Mouse (Mus musculus) kidney, adult 11 months (tissue): ENCODE measurements around the gene Csnk2b.

Experiments
- DNase-seq: peaks from one replicate; pipeline ENCODE4 v3.0.0; 2022

Csnk2b gene

DNA sequence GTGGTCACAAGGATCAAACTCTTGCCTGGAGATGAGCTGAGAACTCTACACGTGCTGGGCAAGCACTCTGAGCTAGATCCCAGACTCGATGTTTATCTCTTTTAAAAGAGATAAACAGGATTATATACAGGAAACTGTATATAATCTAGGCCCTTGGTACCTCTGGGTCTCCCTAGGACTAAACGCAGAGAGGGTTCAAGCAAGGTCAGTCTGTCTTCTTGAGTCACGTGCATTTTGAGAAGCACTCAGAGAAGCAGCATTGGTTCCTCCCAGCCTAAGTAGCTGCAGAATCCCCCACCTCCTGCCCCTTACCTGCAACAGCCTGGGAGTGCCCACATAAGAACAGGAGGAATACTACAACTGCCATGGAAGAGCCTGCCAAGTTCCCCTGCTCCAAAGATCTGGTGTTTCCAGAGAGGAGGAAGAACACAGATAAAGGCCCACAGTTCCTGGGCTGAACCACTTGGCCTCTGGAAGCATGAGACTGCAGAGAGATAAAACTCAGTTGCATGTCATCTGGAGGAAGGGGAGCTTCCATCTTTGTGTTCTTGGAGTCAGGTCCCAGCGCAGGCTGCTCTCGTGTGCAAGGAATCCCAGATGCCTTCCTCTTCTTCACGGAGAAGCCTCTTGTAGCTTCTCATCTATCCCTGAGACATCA lies 36.5 kb downstream of the Csnk2b start, which contains the start of gene Ly6g6f:
Ly6g6f (minus strand) TSS at position 403 of the 658 bp plus-strand sequence.
- DNase-seq, result no peak

GRCm38 (mm10) chr17:35083929-35084497 lies 37.8 kb downstream of the Csnk2b start:
- DNase-seq, result no peak

DNA sequence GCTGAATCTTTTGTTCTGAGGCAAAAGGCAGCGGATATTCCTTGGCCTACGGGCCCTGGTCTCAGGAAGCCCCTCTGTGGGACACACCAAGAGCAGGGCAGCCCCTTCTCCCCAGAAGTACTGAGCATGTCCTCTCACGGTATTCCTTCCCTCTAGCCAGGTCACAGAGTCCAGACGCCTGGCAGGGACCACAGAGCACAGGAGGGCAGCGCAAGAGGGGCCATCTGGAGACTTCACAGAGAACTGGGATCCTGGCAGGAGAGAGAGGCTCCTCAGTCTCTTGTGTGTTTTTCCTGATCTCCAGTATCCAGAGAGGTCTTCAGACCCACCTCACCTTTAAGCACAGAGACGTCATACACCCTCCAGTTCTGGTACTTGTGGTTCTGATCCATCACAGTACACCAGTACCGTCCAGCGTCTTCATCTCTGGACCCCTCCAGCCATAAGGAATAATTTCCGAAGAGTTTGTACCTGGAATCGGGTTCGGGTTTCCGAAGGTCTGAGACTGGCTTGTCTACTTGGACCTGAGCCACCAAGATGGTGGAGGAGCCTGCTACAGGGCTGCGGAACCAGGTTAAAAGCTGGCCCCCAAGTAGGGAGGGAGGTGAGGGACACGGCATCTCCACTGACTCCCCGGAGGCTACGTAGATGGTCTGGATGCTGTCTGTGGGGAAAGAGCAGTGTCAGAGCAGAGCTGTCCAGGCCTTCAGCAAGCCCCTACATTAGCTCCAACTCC lies 38.8 kb downstream of the Csnk2b start:
- no peak for DNase-seq

DNA sequence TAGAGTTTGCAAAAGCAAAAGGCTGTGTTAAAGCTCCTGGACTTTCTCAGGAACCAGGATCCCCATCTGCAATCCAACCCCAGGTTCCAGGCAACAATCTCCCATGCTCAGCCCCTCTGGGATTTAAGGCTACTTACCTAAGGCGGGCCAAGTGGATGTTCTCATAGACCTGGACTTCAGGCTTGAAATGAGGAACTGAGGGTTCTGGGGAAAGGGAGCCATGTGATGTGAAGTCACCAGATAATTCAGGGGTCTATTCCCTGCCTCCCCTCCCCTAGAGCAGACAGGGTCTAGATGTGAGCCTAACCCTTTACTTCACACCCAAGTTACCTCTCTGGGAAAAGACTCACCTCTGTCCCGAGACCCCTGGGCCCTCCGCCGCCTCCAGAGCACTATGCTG lies 41.1 kb downstream of the Csnk2b start:
- no peak for DNase-seq

DNA sequence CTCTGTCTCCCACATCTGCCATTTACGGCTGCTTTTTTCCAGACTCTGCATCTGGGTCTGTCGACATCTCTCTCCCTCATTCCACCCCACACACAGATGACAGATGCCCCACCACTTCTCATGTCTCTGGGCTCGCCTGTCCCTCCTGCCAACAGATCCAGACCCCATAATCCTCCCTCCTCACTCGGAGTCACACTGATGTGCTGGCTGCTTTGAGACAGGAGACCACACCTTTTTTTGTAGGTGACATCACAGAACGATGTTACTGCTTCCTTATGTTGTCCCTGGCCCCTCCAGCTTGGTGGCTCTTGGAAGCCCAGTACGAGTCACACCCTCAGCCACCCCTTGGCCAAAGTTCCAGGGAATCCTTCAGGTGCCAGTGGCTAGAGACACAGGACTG lies 41.6 kb downstream of the Csnk2b start:
- DNase-seq, result no peak

DNA sequence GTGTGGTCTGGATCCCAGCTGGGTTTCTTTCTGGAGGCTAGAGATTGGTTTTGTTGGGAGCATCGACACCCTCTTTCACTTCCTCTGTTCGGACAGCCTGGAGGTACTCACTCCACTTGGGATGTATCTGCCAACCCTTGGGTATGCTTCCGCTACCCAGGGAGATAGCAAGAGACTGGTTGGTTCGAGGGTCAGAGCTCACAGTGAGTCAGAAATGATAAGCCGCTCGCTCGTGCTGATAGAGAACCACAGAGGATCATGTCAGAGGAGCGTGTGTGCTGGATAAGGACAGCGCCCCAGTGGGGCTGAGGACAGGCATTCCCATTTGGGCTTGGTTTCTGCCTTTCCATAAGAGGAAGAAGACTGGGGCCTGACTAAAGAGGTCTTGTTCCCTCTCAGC lies 42.1 kb downstream of the Csnk2b start:
- no peak for DNase-seq

- DNase-seq, result peak; percentile 75
Observed at GRCm38 (mm10) chr17:35077786-35078233, 44.0 kb downstream of the Csnk2b start, which contains the start of gene Ly6g6d. TSS of gene Ly6g6d (minus strand) at chr17:35078065.

- no peak for DNase-seq
Observed at GRCm38 (mm10) chr17:35077285-35077684, 44.6 kb downstream of the Csnk2b start.

DNA sequence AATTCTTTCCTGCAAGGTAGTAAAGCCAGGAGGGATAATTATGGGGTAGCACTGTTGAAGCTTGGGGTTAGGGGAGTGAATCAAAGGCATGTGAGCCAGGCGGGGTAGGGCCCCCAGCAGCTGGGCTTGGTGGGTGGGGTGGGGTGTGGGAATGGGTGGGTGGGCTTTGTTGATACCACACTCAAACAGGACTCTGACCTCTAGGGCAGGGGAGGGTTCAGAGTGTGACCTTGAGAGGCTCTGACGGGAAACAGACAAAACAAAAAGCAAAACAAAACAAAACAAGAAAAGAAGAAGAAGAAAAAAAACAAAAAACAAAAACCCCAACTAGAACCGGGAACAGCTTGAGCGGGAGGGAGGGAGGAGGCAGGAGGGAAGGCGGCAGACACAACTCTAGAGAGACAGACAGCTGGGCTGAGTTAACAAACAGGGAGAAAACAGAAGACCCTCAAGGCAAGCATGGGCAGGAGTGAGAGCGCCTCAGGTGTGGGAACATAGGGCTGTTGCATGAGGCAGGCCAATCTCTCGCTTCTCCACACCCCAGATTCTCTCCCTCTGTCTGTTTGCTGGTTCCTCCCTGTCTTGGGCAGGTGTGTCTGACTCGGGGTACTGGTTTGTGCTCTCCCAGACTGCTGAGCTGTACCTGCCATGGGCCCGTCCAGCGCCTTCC lies 45.2 kb downstream of the Csnk2b start, which contains the start of gene Ly6g6e:
Ly6g6e (plus strand) TSS at position 396 of the 670 bp plus-strand sequence.
- DNase-seq, result no peak

GRCm38 (mm10) chr17:35074097-35074496 lies 47.8 kb downstream of the Csnk2b start:
- no peak for DNase-seq

- DNase-seq, result no peak
Observed at GRCm38 (mm10) chr17:35071454-35071853, 50.4 kb downstream of the Csnk2b start.

DNA sequence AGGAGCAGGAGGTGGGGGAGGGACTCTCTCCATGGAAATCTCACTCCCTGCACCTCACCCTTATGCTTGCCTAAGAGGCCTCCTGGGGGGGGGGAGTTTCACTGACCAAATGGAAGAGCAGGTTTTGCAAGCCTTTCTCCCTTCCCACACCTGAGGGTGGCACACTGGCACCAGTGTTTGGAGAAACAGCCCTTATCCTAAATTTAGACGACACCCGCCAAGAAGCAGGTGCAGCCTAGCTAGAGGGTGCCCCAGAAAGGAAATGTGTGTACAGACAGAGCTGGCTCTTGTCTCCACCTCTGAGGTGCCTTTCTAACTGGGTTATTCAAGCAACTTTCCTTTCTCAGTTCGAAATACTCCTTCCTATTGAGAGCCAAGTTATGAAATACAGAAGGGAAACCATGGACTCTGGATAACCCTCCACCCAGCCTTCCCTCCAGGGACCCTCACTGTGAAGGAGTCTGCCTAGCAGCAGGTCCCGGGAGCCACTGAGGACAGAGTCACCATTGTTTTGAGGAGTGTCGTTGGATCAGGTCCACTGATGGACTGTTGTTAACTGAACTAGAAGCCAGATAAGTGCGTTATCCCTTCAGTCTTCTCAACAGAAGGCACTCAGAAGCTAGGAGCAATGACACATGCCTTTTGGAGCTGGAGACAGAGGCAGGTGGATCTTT lies 51.2 kb downstream of the Csnk2b start:
- no peak for DNase-seq

- DNase-seq, result no peak
Observed at GRCm38 (mm10) chr17:35068213-35068914, 53.5 kb downstream of the Csnk2b start.
